Mouse (Mus musculus) cerebellum, adult 18-20 months (tissue): ENCODE results near the gene Pccb.

Experiments
- DNase-seq, 2 experiments: peaks; one replicate each; pipeline ENCODE4 v3.0.0; 2021

The Pccb gene

DNA sequence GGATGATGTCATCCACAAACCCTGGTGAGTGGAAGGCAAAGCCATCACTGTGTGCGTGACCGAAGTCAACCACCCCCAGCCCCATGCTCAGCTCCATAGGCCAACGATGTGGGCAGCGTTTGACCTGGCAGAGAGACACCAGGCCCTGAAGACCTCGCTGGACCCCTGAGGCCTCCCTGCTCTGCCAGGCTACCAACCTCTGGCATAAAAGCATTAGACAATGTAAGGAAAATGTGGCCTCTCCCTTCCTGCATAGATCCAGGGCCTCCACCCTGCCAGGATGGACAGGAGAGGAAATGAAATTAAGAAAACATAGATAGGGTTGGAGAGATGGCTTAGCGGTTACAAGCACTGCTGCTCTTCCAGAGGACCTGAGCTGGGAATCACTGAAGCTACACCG is 51.9 kb downstream of the Pccb start:
- DNase-seq, result no peak

DNA sequence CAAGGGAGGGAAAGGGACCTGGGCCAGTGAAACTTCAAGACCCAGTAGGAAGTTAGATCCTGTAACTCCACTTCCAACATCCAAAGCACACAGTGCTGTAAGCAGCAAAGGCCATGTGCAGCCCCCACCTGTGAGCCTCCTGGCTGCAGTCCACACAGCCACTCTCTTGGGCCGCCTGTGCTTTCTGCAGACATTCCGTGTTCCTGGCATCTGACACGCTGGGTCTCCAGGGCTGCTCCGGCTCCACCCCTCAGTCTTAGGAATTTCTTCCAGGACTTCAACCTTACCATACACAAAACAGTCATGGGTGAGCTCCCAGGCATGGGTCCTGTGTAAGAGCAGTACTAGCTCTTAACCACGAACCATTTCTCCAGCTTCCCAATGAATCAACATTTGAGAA is 55.4 kb downstream of the Pccb start:
- no peak for DNase-seq

DNA sequence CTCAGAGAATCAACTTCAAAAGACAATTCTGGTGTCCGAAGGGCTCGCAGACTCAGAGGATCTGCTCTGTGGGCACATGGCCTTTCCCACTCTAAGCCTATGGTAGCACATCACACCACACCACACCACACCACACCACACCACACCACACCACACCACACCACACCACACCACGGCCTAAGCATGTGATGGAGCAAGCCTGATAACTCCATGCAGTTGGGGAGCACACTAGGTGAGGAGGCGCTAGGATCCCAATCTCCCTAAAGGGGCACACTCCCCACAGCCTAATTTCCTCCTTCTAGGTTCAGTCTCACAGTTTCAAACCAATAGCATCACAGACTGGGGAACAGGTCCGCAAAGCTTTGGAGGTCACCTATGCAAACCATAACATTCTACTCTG is 56.0 kb downstream of the Pccb start:
- no peak for DNase-seq

- DNase-seq, result no peak
These were observed 65.2 kb downstream of the Pccb start for GRCm38 (mm10) chr9:100969461-100969860.

DNA sequence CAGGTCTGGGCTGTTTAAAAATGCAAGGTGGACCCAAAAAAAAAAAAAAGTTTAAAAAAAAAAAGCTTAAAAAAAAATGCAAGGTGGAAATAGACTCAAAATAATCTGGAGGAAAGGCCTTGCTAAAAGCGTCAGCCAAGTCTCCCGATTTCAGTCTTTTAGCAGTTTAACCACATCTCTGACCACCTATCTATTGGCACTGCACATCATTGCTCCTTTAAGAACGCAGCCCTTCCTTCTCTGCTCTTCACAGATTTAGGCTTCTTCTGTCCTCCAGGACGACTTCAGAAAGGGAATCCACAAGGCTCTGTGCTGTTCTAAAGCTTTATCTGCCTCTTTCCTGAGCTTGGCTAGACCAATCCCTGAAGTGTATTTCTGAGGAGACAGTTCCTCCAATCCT is 70.6 kb downstream of the Pccb start:
- no peak for DNase-seq

DNA sequence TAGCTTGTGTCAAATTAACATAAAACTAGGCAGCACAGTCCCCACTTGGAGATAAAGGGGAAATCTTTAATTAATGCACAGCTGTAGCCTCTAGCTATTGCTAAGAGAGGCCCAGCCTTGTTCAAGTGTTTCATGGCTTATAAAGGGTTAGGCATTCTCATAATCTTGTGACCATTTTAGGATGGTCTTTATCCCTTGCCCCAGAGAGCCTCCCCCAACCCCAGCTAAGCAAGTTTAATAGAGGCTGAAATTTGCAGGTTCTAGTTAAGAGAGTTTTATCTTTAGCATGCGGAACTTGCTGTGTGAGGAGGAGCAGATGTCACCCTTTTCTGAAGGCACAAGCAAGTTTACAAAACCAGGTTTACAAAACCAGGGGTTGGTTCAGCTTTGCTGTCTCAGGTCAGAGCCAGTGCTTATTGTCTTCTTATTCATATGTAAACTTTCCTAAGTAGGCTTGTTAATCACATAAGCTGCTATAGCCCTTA is 71.2 kb downstream of the Pccb start:
- DNase-seq, result no peak

DNA sequence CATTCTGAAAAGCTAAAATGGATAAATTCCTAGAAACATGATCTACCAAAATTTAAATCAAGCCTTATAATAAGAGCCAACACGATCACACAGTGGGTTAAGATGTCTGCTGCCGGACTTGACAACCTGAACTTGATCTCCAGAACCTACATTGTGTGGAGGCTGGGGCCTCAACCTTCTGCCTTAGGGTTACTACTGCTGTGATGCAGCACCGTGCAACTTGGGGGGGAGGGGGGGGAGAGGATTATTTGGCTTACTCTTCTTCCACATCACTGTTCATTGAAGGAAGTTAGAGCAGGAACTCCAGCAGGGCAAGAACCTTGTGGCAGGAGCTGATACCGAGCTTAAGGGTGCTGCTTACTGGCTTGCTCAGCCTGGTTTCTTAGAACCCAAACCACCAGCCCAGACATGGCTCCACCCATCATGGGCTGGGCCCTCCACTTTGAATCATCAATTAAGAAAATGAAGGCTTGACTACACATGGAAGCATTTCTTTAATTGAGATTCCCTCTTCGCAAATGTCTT is 71.7 kb downstream of the Pccb start:
- no peak for DNase-seq

DNA sequence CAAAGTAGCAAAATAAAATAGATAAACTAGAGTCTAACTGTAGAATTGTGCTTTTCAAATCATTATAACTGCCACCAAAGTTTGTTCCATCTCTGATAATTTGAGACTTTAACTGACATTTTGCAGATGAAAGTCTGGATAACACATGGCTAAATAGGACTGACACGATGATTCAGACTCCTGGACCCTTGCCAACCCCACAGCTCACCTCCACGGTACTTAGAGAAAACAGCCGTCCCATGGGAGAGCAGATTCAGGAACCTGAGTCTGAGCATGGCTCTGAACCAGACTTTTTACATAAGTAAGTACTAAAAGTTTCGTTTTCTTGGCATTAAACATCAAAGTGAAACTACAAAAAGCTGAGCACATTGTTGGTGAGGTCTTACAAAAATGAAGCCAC is 83.2 kb downstream of the Pccb start:
- peak; percentile 77 to 79 for DNase-seq

DNA sequence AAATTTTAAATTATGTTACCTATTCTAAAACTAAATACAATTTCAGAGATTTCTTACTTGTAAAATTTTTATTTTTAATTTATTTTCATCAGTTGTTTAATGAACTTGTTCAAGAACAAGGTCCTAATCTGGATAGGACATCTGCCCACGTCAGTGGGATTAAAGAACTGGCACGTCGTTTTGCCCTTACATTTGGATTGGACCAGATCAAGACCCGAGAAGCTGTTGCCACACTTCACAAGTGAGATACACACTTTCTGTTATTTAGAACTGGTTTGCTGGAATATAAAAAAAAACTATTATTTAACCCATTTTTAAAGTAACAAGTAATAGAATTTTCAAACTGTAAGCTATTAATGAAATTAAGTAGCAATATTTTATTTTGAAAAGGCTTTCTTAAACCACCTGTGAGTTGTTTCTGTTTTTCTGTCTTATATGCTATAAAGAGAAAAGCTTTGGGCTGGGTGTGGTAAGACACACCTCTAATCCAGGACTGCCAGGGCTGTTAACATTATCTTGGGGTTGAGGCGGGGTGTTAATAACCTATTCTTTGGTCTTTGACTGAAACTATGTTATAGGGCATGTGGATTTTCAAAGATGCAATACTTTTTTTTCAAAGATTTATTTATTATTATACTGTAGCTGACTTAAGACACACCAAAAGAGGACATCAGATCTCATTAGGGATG is 89.9 kb downstream of the Pccb start:
- no peak for DNase-seq

- peak; percentile 85 to 92 for DNase-seq
These were observed 92.7 kb downstream of the Pccb start for GRCm38 (mm10) chr9:100942042-100942441.
